Mouse (Mus musculus): ENCODE measurements around the gene Marcksl1. TPM values are rescaled to one million over a fixed set of nuclear protein-coding genes. Genes with fewer than 3 reads are reported as not detected.
"Not testable (repeated sequence)": the region's sequence is repeated elsewhere in the genome, so short reads cannot be mapped to it uniquely, and the experiment has no call there.

The Marcksl1 gene
- polyA plus RNA-seq, 1 experiment from 2014 or later = 1,603 TPM

DNA sequence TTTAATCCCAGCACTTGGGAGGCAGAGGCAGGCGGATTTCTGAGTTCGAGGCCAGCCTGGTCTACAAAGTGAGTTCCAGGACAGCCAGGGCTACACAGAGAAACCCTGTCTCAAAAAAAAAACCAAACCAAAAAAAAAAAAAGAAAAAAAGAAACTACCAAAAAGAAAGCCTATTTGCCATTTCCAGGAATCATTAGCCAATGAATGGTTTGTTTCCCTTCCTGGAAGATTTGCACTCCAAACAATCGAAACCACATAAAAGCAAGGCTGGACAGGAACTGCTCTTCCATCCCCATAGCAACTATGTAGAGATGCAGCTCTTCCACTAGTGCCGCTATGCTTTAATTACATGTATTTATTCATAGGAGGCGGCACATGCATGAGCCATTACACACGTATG is 41.1 kb downstream of the Marcksl1 start:
- H3K27me3 ChIP-seq (ENCODE audit: low read depth, poor library complexity, severe bottlenecking) = peaks cover 29% of the 10 kb centered on the region
- H3K4me1 ChIP-seq = peaks cover 36% of the 10 kb centered on the region
- not testable (repeated sequence) for DNase-seq (ENCODE audit: low spot score); H3K9me3 ChIP-seq (replicated peaks); H3K36me3 ChIP-seq; H3K27ac ChIP-seq (replicated peaks); H3K4me3 ChIP-seq
- WGBS = 88% methylated on average over 6 of the region's 6 CpGs

DNA sequence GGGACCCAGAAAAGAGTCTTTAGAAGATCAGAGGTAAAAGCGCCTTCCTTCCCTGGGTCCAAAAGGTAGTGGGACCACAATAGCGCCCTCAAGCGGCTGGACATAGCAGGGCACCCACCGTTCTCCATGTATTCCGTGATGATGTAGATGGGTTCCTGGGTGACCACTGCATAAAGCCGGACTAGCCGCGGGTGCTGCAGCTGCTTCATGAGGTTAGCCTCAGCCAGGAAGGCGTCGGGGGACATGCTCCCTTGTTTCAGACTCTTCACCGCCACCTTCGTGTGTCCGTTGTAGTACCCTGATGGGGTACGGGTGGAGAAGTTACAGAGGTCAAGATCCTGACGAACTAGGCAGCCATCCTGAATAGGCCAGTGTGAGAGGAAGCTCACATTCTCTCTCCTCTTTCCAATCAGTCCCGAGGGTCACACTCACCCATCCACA is 42.1 kb downstream of the Marcksl1 start:
- Histone ChIP-seq H3K36me3 (no peaks in the 10 kb centered on the region), H3K9me3 (replicated peaks) (no peaks in the 10 kb centered on the region), H3K4me1 (peaks cover 30% of the 10 kb centered on the region), H3K27ac (replicated peaks) (peak overlapping the region; percentile 34), H3K4me3 (peak overlapping the region; percentile 58), H3K27me3 (ENCODE audit: low read depth, poor library complexity, severe bottlenecking) (peaks cover 29% of the 10 kb centered on the region)
- peak; percentile 68 for DNase-seq (ENCODE audit: low spot score)
- 3% methylated on average over 16 of the region's 16 CpGs for WGBS

DNA sequence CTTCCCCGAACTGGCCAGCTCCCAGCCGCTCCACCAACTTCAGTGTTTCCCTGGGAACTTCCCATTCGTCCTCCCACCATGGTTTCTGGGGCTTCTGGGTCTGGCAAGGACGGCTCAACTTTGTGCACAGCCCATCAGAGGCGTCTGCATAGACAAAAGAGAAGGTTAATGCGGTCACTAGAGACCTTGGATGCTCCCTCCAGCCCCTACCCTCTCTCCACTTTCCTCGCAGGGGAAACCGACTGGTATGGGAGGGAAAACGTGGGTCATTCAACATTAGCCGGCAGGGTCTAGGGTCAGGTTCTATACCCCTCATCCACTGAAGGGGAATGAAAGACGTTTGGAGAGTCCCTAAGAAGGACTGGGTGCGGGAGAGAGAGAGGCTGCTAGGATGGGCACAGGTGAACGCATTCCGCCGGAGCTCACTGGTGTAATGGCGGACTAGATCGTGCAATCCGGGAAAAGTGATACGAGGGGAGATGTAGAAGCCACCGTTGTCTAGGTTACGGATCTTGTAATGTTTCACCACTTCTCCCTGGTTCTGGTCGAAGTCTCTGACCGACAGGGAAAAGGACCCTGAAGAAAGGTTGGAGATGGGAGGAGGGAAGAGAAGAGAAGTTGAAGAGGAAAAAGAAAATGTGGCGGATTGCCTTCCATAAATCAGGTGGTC is 42.6 kb downstream of the Marcksl1 start:
- DNase-seq (ENCODE audit: low spot score) = no peak
- Histone ChIP-seq H3K36me3 (no peaks in the 10 kb centered on the region), H3K27me3 (ENCODE audit: low read depth, poor library complexity, severe bottlenecking) (peaks cover 29% of the 10 kb centered on the region), H3K4me3 (peak overlapping the region; percentile 58), H3K27ac (replicated peaks) (peak overlapping the region; percentile 34), H3K9me3 (replicated peaks) (no peaks in the 10 kb centered on the region), H3K4me1 (peaks cover 29% of the 10 kb centered on the region)
- 1% methylated on average over 24 of the region's 24 CpGs for WGBS

DNA sequence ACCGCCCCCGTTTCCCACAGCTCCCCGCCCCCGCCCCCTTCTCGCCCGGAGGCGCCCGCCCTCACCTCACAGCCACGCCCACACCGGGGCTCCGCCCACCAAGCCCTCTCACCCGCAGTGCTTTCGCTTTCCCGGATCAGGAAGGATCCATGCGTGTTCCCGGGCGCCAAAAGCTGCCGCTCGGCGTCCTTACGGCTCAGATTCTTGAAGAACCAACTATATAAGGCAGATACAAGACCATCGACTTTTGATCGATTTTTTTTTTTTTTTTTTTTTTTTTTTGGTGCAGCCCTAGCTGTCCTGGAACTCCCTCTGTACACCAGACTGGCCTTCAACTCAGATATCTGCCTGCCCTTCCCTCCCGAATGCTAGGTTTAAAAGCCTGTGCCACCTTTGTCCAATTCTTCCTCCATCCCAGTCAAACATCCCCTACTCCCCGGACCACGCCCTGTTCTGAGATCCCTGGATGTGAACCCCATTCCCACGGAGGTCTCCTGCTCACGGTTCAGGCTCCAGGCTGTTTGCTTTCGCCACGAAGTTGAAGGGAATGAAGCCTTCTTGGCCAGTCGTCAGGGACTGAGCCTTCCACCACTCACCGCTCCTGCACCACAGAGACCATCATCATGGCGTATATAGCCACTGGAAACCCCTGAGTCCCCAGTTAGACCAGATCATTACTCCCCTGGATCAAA is 43.3 kb downstream of the Marcksl1 start:
- Histone ChIP-seq H3K4me1 (peaks cover 29% of the 10 kb centered on the region), H3K9me3 (replicated peaks) (no peaks in the 10 kb centered on the region), H3K36me3 (no peaks in the 10 kb centered on the region), H3K4me3 (peak overlapping the region; percentile 58), H3K27me3 (ENCODE audit: low read depth, poor library complexity, severe bottlenecking) (peaks cover 29% of the 10 kb centered on the region), H3K27ac (replicated peaks) (peak overlapping the region; percentile 34)
- DNase-seq (ENCODE audit: low spot score) = peak; percentile 92
- 7% methylated on average over 33 of the region's 33 CpGs for WGBS

DNA sequence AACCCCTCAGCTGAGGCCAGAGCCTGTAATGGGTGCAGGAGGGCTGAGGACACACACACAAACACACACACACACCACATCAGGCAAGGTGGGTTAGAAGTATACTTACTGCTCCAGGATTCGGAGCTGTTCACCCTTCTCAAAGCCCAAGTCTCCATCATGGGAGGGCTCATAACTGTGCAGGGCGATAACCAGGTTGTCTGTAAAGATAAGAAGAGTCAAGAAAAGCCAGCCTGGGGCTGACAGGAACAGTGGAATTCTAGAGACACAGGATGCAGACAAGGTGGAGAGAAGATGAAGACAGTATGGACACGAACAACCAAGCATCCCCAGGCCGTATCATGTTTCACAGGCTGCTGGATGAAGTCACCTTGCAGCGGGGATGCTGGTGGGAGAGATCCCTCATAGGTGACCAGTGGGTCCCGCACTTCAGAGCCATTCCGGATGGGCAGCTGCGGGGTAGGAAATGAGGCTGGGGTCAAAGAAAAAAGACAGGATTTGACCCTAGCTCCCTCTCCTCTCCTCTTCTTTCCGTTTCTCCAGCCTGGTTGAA is 44.0 kb downstream of the Marcksl1 start:
- H3K27ac ChIP-seq (replicated peaks) = peak overlapping the region; percentile 34; the same call in 1 of the 2 replicates
- peaks cover 29% of the 10 kb centered on the region for H3K4me1 ChIP-seq
- H3K36me3 ChIP-seq = no peaks in the 10 kb centered on the region
- 75% methylated on average over 9 of the region's 9 CpGs for WGBS
- no peaks in the 10 kb centered on the region for H3K9me3 ChIP-seq (replicated peaks)
- peak overlapping the region; percentile 58; the same call in 1 of the 2 replicates for H3K4me3 ChIP-seq
- DNase-seq (ENCODE audit: low spot score) = no peak
- peaks cover 29% of the 10 kb centered on the region for H3K27me3 ChIP-seq (ENCODE audit: low read depth, poor library complexity, severe bottlenecking)

DNA sequence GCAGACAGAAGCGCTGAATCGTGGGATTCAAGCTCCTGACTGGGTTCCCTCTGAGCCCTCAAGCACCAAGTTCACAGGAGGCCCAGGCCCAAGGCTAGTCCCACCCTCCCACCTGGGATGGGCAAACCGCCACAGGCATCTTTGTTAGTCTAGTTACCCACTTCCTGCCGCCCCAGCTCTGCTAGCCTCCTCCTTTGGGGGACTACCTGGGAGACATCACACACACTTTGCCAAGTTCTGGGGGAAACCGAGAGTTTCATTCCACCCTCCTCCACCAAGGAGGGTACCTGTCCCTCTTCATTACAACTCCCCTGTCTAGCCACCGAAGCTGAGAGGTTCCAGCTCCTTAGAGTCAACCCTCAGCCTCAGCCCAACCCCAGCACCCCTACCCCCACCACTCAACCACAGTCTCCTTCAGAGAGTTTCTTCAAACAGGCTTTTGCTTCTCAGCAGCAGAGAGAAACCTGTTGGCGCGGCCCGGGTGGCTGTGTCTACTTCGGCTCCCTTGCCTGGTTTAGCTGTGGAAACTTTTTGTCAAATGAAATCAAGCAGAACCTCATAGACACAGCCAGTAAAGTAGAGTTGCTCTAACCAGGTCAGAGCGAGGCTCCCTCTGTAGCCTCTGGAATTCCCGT is 45.1 kb downstream of the Marcksl1 start:
- Histone ChIP-seq H3K4me3 (no peak overlapping the region), H3K27me3 (ENCODE audit: low read depth, poor library complexity, severe bottlenecking) (peaks cover 29% of the 10 kb centered on the region), H3K36me3 (no peaks in the 10 kb centered on the region), H3K4me1 (peaks cover 31% of the 10 kb centered on the region), H3K27ac (replicated peaks) (no peak overlapping the region), H3K9me3 (replicated peaks) (no peaks in the 10 kb centered on the region)
- whole genome bisulfite sequencing = 83% methylated on average over 12 of the region's 12 CpGs
- DNase-seq (ENCODE audit: low spot score) = no peak

DNA sequence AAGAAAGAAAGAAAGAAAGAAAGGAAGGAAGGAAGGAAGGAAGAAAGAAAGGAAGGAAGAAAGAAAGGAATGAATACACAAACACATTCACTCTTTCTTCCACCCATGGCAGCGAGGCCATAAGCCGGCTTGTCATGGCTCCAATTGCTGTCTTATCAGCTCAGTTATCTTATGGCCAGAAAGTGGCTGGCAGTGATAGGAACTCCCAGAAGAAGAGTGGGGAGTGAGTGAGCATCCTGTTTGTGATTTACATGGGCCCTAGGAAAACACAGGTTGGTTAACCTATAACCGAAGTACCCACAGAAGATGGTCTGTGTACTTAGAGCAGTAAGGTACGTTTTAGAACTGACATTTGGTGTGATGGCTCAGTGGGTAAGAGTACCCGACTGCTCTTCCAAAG is 47.8 kb downstream of the Marcksl1 start:
- no peaks in the 10 kb centered on the region for H3K9me3 ChIP-seq (replicated peaks)
- DNase-seq (ENCODE audit: low spot score) = no peak
- H3K36me3 ChIP-seq = no peaks in the 10 kb centered on the region
- H3K27ac ChIP-seq (replicated peaks) = no peak overlapping the region
- H3K4me3 ChIP-seq = no peak overlapping the region
- H3K4me1 ChIP-seq = peaks cover 25% of the 10 kb centered on the region
- peaks cover 18% of the 10 kb centered on the region for H3K27me3 ChIP-seq (ENCODE audit: low read depth, poor library complexity, severe bottlenecking)
- WGBS = 91% methylated on average over 5 of the region's 5 CpGs

DNA sequence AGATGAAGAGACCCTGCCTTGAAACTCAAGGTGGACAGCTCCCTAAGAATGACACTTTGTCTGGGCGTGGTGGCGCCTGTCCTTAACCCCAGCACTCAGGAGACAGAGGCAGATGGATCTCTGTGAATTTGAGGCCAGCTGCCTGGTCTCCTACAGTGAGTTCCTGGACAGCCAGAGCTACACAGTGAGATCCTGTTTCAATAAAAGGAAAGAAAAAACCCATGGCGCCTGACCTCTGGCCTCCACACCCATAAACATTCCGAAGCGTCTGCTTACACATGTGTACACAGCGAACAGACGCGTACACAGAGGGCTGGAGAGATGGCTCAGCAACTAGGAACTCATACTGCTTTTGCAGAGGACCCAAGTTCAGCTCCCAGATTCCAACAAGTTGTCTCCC is 50.3 kb downstream of the Marcksl1 start:
- H3K9me3 ChIP-seq (replicated peaks) = no peaks in the 10 kb centered on the region
- WGBS = 60% methylated on average over 8 of the region's 8 CpGs
- no peaks in the 10 kb centered on the region for H3K27me3 ChIP-seq (ENCODE audit: low read depth, poor library complexity, severe bottlenecking)
- H3K27ac ChIP-seq (replicated peaks) = no peak overlapping the region
- no peaks in the 10 kb centered on the region for H3K36me3 ChIP-seq
- no peak overlapping the region for H3K4me3 ChIP-seq
- no peak for DNase-seq (ENCODE audit: low spot score)
- peaks cover 7% of the 10 kb centered on the region for H3K4me1 ChIP-seq

DNA sequence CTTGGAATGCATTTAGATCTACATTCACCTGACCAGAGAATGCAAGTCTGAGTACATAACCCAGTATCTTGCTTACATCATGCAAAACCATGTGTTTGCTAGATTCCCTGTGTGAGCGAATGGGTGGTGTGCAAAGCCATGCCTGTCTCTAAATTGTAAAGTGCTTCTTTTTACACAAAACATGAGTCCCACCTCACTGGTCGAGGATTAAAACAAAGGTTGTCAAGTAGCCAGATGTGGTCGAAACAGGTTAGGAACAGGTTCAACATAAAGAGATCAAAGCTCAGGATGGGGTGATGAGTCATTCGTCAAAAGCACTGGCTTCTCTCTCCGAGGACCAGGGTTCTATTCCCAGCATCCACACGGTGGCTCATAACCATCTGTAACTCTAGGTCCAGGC is 51.8 kb downstream of the Marcksl1 start:
- H3K9me3 ChIP-seq (replicated peaks) = no peaks in the 10 kb centered on the region
- no peak overlapping the region for H3K4me3 ChIP-seq
- 86% methylated on average over 6 of the region's 6 CpGs for WGBS
- H3K27me3 ChIP-seq (ENCODE audit: low read depth, poor library complexity, severe bottlenecking) = no peaks in the 10 kb centered on the region
- no peaks in the 10 kb centered on the region for H3K36me3 ChIP-seq
- no peak for DNase-seq (ENCODE audit: low spot score)
- no peak overlapping the region for H3K27ac ChIP-seq (replicated peaks)
- peaks cover 7% of the 10 kb centered on the region for H3K4me1 ChIP-seq

Small RNA genes lying within 50 kb of the gene (microRNA-seq; reads per million reads assigned to microRNA genes)
- not detected for gene Mir8119

Other genes with a start within 250 kb of the Marcksl1 start
- gene Sync, start 226.0 kb upstream of the Marcksl1 start, polyA plus RNA-seq (2016; fragmentation: Nextera tagmentation; extraction: Ambion mirVana) = 0.30 and 0.47 TPM in 2 replicates
- 522 and 529 TPM in 2 replicates for gene Rbbp4, start 178.2 kb upstream of the Marcksl1 start, polyA plus RNA-seq (2016; fragmentation: Nextera tagmentation; extraction: Ambion mirVana)
- gene Zbtb8os, start 177.9 kb upstream of the Marcksl1 start, polyA plus RNA-seq (2016; fragmentation: Nextera tagmentation; extraction: Ambion mirVana) = 48.3 and 49.6 TPM in 2 replicates
- 7.5 and 9.4 TPM in 2 replicates for gene Zbtb8a, start 135.5 kb upstream of the Marcksl1 start, polyA plus RNA-seq (2016; fragmentation: Nextera tagmentation; extraction: Ambion mirVana)
- gene Zbtb8b, start 72.7 kb upstream of the Marcksl1 start, polyA plus RNA-seq (2016; fragmentation: Nextera tagmentation; extraction: Ambion mirVana) = 1.3 and 1.6 TPM in 2 replicates
- gene Bsdc1, start 52.0 kb upstream of the Marcksl1 start, polyA plus RNA-seq (2016; fragmentation: Nextera tagmentation; extraction: Ambion mirVana) = 20.2 and 25.0 TPM in 2 replicates
- not detected in 2 replicates for gene Tssk3, start 22.6 kb upstream of the Marcksl1 start, polyA plus RNA-seq (2016; fragmentation: Nextera tagmentation; extraction: Ambion mirVana)
- not detected in 2 replicates for gene Fam229a, start 22.4 kb upstream of the Marcksl1 start, polyA plus RNA-seq (2016; fragmentation: Nextera tagmentation; extraction: Ambion mirVana)
- gene Hdac1, start 29.1 kb downstream of the Marcksl1 start, polyA plus RNA-seq (2016; fragmentation: Nextera tagmentation; extraction: Ambion mirVana) = 276 and 278 TPM in 2 replicates
- 4.7 and 7.2 TPM in 2 replicates for gene Lck, start 60.1 kb downstream of the Marcksl1 start, polyA plus RNA-seq (2016; fragmentation: Nextera tagmentation; extraction: Ambion mirVana)
- gene Fam167b, start 65.0 kb downstream of the Marcksl1 start, polyA plus RNA-seq (2016; fragmentation: Nextera tagmentation; extraction: Ambion mirVana) = 0.50 and 1.5 TPM in 2 replicates
- gene Eif3i, start 87.1 kb downstream of the Marcksl1 start, polyA plus RNA-seq (2016; fragmentation: Nextera tagmentation; extraction: Ambion mirVana) = 261 and 293 TPM in 2 replicates
- gene Tmem234, start 87.1 kb downstream of the Marcksl1 start, polyA plus RNA-seq (2016; fragmentation: Nextera tagmentation; extraction: Ambion mirVana) = 226 and 231 TPM in 2 replicates
- 2.1 and 2.9 TPM in 2 replicates for gene Dcdc2b, start 100.7 kb downstream of the Marcksl1 start, polyA plus RNA-seq (2016; fragmentation: Nextera tagmentation; extraction: Ambion mirVana)
- gene Iqcc, start 105.5 kb downstream of the Marcksl1 start, polyA plus RNA-seq (2016; fragmentation: Nextera tagmentation; extraction: Ambion mirVana) = 30.6 and 32.8 TPM in 2 replicates
- 58.6 and 74.5 TPM in 2 replicates for gene Ccdc28b, start 110.4 kb downstream of the Marcksl1 start, polyA plus RNA-seq (2016; fragmentation: Nextera tagmentation; extraction: Ambion mirVana)
- gene Txlna, start 127.5 kb downstream of the Marcksl1 start, polyA plus RNA-seq (2016; fragmentation: Nextera tagmentation; extraction: Ambion mirVana) = 104 and 107 TPM in 2 replicates
- 14.7 and 16.0 TPM in 2 replicates for gene Kpna6, start 159.2 kb downstream of the Marcksl1 start, polyA plus RNA-seq (2016; fragmentation: Nextera tagmentation; extraction: Ambion mirVana)
- 15.1 and 17.4 TPM in 2 replicates for gene Tmem39b, start 183.3 kb downstream of the Marcksl1 start, polyA plus RNA-seq (2016; fragmentation: Nextera tagmentation; extraction: Ambion mirVana)
- gene Khdrbs1, start 228.7 kb downstream of the Marcksl1 start, polyA plus RNA-seq (2016; fragmentation: Nextera tagmentation; extraction: Ambion mirVana) = 152 and 162 TPM in 2 replicates